Mouse (Mus musculus) liver, postnatal 0 days (tissue): ENCODE data around the gene Msh5. TPM values are rescaled to one million over a fixed set of nuclear protein-coding genes. Genes with fewer than 3 reads are reported as not detected.
A peak's percentile ranks its signal among the peaks of the same experiment; 100 is the strongest.

Source experiments
- ATAC-seq: fragments of 200-750 bp; cut with Nextera tagmentation; 2 replicates; pipeline ENCODE4 v1.8.0; 2017; ENCODE audit warnings: mild to moderate bottlenecking, moderate library complexity
- DNase-seq: peaks from one replicate; pipeline ENCODE4 v3.0.0-alpha.2; 2016
- H3K27ac ChIP-seq: fragments of 300-500 bp; sonication (generic); 2 replicates; pipeline ENCODE4 v1.5.1; 2014; ENCODE audit warnings: antibody characterized with exemption, moderate library complexity, mild to moderate bottlenecking, low read depth
- H3K27me3 ChIP-seq: fragments of 300-500 bp; sonication (generic); 2 replicates; pipeline ENCODE4 v1.6.1; 2014; ENCODE audit warnings: low read length, control low read depth, mixed read lengths; ENCODE audit not compliant: insufficient read depth
- H3K36me3 ChIP-seq: fragments of 300-500 bp; sonication (generic); replicated peaks from 2 replicates; pipeline ENCODE4 v1.6.1; 2014; ENCODE audit warnings: mild to moderate bottlenecking, control low read depth, low read length, moderate library complexity, mixed read lengths; ENCODE audit not compliant: insufficient read depth
- H3K4me1 ChIP-seq: fragments of 300-500 bp; sonication (generic); 2 replicates; pipeline ENCODE4 v1.6.1; 2014; ENCODE audit warnings: antibody characterized with exemption, mild to moderate bottlenecking, control low read depth; ENCODE audit not compliant: insufficient read depth
- H3K4me2 ChIP-seq: fragments of 300-500 bp; sonication (generic); 2 replicates; pipeline ENCODE4 v1.6.1; 2014; ENCODE audit warnings: low read depth, mild to moderate bottlenecking, low read length, moderate library complexity, mixed read lengths
- H3K4me3 ChIP-seq: fragments of 300-500 bp; sonication (generic); 2 replicates; pipeline ENCODE4 v1.5.1; 2014; ENCODE audit warnings: low read depth, low read length
- H3K9ac ChIP-seq: fragments of 300-500 bp; sonication (generic); replicated peaks from 2 replicates; pipeline ENCODE4 v1.6.1; 2014; ENCODE audit warnings: mild to moderate bottlenecking, moderate library complexity
- H3K9me3 ChIP-seq: fragments of 300-500 bp; sonication (generic); 2 replicates; pipeline ENCODE4 v1.6.1; 2016; ENCODE audit warnings: mild to moderate bottlenecking, control low read depth, low read length, mixed read lengths
- CTCF ChIP-seq: sonication (generic); IDR thresholded peaks from 2 replicates; pipeline ENCODE4 v1.5.1; 2016; ENCODE audit warnings: antibody characterized with exemption, low read depth
- EP300 ChIP-seq: IDR thresholded peaks from 2 replicates; pipeline ENCODE4 v1.6.1; 2016; ENCODE audit warnings: antibody characterized with exemption, low read depth, mild to moderate bottlenecking
- WGBS: fragments of 180-500 bp; shearing (Covaris S2); extraction: QIAGEN DNeasy Blood & Tissue Kit; methylation state at CpG from one replicate; pipeline ENCODE4 v1.1.7; 2014; ENCODE audit not compliant: insufficient replicate concordance; 5-methylcytosine and 5-hydroxymethylcytosine counted together
- polyA plus RNA-seq: library from polyadenylated mRNA; unstranded; fragments of >200 nt; fragmentation: Nextera tagmentation; extraction: Ambion mirVana; gene quantifications from 2 replicates; pipeline ENCODE4 v1.2.1, GENCODE M21; 2015

Msh5 gene
- polyA plus RNA-seq, 1 experiment from 2014 or later, result 4.2 TPM

- no peaks in the 10 kb centered on the region for H3K27me3 ChIP-seq
- TF ChIP-seq EP300 (no peak), CTCF (no peak)
- DNase-seq, result no peak
- ATAC-seq, result no peak
- no peak overlapping the region for H3K4me2 ChIP-seq
- peaks cover 62% of the 10 kb centered on the region for H3K36me3 ChIP-seq
- H3K4me1 ChIP-seq, result peaks cover 23% of the 10 kb centered on the region
- H3K4me3 ChIP-seq, result no peak overlapping the region
- WGBS, result 47% methylated on average over 3 of the region's 3 CpGs
- no peak overlapping the region for H3K9ac ChIP-seq
- no peaks in the 10 kb centered on the region for H3K9me3 ChIP-seq
- H3K27ac ChIP-seq, result no peak overlapping the region
Observed at GRCm38 (mm10) chr17:35057090-35057489, 10.5 kb upstream of the Msh5 start.

DNA sequence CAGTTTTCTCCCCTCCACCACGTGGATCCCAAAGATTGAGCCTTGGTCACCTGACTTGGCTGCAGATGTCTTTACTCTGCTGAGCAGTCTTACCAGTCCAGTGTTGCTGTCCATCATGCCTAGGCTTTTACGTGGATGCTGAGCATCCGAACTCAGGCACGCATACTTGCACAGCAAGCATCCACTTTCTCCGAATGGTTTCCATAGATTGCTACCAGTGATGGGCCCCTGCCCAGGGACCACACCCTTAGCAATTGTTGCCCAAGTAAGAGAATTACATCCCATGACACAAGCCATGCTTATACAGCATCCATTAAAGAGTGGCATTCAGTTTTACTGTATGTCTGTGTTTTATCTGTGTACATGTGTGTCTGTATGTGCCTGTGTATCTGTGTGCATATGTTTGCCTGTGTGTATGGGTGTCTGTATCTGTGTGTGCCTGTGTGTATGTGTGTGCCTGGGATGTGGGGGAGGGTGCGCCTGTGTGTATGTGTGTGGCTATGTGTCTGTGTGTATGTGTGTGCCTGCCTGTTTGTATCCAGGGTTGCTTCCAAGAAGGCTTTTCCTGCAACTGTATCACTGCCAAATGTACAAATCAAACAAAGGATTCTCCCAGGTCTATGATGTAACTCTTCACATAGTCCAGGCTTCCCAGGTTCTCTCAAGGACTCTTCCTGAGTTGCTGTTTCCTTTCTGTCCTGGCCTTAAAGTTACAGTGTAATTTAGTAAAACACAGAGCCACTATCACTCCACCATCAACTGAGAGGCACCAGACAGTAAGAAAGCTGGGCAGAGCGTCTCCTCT lies 9.3 kb upstream of the Msh5 start:
- ATAC-seq, result no peak
- WGBS, result 90% methylated on average over 7 of the region's 7 CpGs
- no peak for DNase-seq
- H3K4me3 ChIP-seq, result no peak overlapping the region
- H3K27ac ChIP-seq, result no peak overlapping the region
- peaks cover 26% of the 10 kb centered on the region for H3K4me1 ChIP-seq
- no peak overlapping the region for H3K9ac ChIP-seq
- no peak overlapping the region for H3K4me2 ChIP-seq
- H3K9me3 ChIP-seq, result no peaks in the 10 kb centered on the region
- TF ChIP-seq EP300 (no peak), CTCF (no peak)
- H3K27me3 ChIP-seq, result no peaks in the 10 kb centered on the region
- peaks cover 60% of the 10 kb centered on the region for H3K36me3 ChIP-seq

DNA sequence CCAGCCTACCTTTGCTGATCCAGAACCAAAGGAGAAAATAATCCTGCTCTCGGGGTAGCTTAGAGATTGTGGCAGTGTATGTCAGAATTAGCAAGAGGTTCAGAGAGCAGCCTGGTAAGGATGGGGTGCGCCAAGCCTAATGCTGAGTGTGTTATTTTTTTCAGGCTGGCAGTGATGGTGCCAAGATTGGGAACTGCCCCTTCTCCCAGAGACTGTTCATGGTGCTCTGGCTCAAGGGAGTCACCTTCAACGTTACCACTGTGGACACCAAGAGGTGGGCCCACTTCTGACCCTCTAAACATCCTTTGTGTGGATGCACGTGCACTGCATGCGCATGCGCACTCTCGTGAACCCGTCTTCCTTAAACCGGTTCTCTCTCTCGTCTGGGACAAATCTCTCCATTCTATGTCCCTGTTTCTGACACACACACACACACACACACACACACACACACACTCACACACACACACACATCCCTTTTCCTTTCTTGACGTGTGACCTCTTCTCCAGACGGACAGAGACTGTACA lies 5.8 kb upstream of the Msh5 start:
- Histone ChIP-seq H3K27me3 (no peaks in the 10 kb centered on the region), H3K4me2 (peak overlapping the region; percentile 99), H3K9me3 (no peaks in the 10 kb centered on the region), H3K4me3 (peak overlapping the region; percentile 68), H3K9ac (peak overlapping the region; percentile 87), H3K4me1 (peaks cover 31% of the 10 kb centered on the region), H3K27ac (peak overlapping the region; percentile 98), H3K36me3 (peaks cover 45% of the 10 kb centered on the region)
- ATAC-seq (no peak), DNase-seq (no peak)
- no peak for TF ChIP-seq EP300
- no peak for TF ChIP-seq CTCF
- 82% methylated on average over 12 of the region's 12 CpGs for WGBS

DNA sequence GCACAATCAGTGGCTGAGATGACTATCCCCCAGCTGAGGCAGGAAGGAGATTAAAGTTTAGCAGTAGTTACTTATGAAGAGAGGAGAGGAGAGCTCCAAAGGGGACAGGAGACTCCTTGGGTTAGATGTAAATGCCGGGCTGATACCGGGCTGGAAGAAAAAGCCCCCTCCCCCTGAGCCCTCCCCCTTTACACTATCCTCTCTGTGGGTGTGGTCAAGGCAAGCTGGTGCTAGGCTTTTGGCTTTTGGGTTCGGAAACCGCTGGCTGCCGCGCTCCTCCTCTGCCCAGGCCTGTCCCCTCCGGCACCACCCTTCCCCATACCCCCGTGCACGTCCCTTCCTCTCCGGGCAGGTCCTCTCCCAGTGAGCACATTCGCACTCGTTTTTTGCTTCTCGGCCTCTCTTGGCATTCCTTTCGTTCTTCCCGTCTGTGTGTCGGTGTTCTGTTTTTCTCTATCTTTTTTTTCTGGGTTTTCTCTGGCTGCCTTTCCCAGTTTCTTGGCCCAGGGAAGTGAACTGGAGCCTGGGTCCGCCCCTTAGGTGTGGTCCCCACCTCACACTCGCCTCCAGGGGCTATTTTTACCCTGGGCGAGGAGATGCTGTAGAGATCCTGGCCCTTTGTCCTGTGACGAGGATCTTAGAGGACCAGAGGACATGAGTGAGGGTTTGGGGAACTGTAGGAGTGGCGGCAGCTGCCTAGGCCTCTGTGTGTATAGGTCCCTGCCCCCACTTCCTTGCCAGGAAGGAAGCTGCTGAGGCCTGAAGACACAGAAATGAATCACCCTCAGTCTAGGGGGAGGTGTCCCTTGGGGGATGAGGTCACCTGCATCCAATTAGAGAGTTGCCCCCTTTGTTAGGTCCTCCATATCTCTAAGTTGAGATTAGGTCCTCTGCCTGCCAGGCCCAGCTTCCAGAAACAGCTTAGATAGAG lies 4.9 kb upstream of the Msh5 start:
- peak overlapping the region; percentile 87 for H3K9ac ChIP-seq
- H3K4me2 ChIP-seq, result peak overlapping the region; percentile 99
- TF ChIP-seq CTCF (no peak), EP300 (peak; percentile 29; the same call in 1 of the 2 replicates)
- peaks cover 38% of the 10 kb centered on the region for H3K4me1 ChIP-seq
- H3K4me3 ChIP-seq, result peak overlapping the region; percentile 68
- no peaks in the 10 kb centered on the region for H3K27me3 ChIP-seq
- ATAC-seq, result peak; percentile 53
- 4% methylated on average over 21 of the region's 21 CpGs for WGBS
- peak overlapping the region; percentile 98 for H3K27ac ChIP-seq
- DNase-seq, result peak; percentile 76
- no peaks in the 10 kb centered on the region for H3K9me3 ChIP-seq
- H3K36me3 ChIP-seq, result peaks cover 41% of the 10 kb centered on the region

- DNase-seq (peak; percentile 85), ATAC-seq (peak; percentile 2)
- Histone ChIP-seq H3K4me1 (peaks cover 49% of the 10 kb centered on the region), H3K27ac (peak overlapping the region; percentile 98), H3K9me3 (no peaks in the 10 kb centered on the region), H3K36me3 (peaks cover 29% of the 10 kb centered on the region), H3K27me3 (no peaks in the 10 kb centered on the region), H3K4me2 (peak overlapping the region; percentile 99), H3K9ac (peak overlapping the region; percentile 87), H3K4me3 (peak overlapping the region; percentile 68)
- TF ChIP-seq CTCF, result no peak
- no peak for TF ChIP-seq EP300
- WGBS, result 1% methylated on average over 27 of the region's 27 CpGs
Observed at GRCm38 (mm10) chr17:35050126-35050750, 3.7 kb upstream of the Msh5 start.
